Mouse (Mus musculus): ENCODE data around the gene Gm2696.

DNA sequence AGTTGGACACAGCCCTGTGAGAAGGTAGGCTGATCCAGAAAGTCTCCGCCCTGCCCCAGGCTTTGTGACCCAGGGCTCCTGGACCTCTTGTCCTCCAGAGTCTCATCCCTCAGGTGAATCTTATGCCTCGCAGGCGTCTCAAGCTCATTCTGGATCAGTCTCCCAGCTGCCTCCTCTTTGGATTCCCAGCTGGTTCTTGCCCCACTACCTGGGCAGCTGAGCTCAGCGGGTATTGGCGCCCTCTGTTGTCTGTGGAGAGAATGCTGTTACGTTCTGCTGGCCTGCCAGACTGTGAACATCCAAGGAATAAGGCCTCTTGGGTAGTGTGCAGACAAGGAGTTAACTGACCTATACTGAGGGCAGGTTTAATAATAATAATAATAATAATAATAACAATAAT, 64.5 kb downstream of the Gm2696 start:
- TF ChIP-seq CTCF (IDR thresholded peaks at IDR 0.05; ENCODE audit: control insufficient read depth, insufficient read depth, insufficient replicate concordance, low read depth, low read length) (peak; percentile 46; the same call in 1 of the 2 replicates), POLR2A (IDR thresholded peaks at IDR 0.05; ENCODE audit: control insufficient read depth, low read depth, low read length) (no peak)

Measured in testis, adult 2 months (tissue).